Mouse (Mus musculus): Measurements from ENCODE around the gene Snx13.

The Snx13 gene

DNA sequence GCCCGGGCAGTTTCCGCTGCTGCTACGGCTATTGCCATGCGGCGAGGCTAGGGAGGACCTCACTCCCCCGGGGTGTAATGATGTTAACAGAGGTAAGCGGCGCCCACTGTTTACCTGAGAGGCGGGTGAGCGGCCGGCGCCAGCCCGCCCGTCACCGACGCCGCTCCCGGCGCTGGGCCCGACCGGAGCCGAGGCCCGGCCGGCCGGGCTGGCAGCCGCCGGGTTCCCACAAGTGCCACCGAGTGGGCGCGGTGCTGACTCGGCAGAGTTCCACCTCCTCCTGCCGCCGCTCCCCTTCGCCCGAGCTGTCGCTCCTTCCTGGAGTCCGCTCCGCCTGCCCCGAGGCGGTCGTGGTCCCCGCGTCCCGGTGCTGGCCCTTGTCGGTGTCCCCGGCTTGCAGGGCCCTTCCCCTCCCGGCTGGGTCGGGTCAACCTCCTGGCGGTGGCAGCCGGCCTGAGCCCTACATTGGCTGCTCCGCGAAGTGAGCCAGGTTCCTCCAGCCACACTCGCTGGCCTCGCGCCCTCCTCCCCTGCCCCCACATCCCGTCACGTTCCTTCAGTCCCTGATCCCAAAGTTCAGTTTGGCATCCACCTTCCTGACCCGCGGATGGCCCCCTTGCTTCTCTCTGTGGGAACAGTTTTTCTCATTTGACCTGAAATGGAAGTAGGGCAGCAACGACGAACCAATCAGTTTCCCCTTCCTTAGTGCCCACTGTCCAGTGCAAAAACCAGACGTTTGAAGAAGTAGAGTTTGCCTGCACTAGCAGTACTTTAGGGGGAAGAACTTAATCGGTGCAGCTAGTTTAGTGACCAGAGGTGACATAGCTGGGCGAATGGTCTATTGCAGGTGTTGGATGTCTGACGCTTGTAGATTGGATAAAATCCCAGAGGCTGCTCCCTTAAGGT is 587 bp downstream of the Snx13 start:
- peak; percentile 78 to 90 for DNase-seq

DNA sequence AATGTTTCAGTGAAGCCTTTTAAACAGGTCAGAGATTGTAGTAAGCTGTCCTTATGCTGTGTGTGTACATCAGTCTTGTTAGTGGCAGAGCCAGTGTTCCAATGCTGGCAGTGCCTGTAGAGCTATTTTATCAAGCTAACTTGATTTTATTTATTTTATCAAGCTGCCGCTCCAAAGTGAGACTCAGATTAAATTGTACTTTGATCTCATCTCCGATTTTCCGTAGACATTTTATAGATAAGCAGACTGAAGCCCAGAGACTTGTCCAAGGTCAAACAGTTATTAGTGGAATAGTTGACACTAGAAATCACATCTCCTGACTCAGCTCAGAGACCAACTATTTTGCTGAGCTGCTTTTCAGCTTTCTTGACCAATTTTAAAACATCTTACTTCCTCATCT is 1.9 kb downstream of the Snx13 start:
- DNase-seq = no peak

DNA sequence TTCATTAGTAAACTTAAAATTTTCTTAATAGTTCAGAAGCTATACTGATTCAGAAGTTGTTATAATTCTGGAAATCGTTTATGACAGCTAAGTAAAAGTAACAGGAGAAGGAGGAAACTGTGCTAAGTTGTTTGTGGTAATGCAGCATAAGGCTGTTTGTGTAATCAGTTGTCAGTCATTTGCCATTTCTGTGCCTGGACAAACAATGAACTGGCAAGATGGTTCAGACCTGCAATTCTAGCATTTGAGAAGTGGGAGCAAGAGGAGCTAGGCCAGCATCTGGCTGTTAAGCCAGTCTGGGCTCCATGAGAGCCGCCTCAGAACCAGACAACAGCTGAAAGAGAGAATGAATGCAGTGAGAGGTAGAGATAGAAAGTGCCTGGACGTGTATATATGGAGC is 3.5 kb downstream of the Snx13 start:
- DNase-seq = no peak

DNA sequence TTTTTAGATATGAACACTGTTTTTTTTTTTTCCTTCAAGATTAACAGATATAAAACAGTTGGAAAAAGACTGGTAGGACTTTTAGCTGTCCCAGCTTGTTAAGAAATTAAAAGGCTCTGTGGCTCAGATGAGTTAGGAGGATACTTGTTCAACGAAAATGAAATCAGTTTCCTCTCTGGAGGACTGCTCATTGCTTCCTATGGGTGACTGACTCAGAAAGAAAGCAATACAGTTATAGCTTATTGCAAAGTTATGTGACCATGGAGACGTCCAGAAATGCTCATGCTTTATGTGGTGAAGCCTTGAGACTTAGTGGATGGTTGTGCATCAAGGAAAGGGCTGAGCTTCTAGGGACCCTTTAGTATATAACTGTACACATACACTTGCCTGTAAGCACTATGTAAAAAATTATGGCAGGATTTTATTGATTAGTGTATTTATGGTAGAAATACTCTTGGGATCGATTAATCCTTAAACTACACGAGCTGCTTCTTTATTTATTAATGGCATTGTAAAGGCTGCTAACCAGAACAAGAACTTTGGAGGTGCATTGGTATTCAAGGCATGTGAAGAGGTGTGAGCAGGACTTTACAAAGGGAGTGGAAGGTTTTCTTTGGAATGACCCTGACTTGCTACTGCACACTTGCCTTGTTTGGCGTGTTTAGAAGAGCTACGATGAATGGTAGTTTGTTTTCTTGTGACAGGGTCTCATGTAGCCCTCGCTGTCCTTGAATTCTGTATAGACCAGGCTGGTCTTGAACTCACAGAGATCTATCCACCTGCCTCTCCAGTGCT is 4.2 kb downstream of the Snx13 start:
- no peak for DNase-seq

DNA sequence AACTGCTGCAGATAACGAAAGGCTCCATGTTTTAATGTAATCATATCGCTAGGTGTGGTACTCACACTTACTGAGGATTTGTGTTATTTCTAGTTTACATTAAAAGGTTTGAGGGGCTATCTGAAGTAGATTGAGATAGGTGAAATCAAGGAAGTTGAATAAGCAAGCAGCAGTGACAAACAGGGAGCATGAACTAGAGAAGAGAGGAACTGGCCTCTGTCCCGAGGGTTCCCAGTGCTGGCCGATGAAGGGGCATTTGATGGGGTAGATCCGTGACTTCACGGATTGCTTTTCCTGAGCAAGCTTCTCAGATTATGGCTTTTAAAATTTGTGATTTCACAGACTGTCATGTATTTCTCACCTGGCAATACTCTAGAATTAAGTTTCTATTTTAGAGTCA is 7.4 kb downstream of the Snx13 start:
- no peak for DNase-seq

DNA sequence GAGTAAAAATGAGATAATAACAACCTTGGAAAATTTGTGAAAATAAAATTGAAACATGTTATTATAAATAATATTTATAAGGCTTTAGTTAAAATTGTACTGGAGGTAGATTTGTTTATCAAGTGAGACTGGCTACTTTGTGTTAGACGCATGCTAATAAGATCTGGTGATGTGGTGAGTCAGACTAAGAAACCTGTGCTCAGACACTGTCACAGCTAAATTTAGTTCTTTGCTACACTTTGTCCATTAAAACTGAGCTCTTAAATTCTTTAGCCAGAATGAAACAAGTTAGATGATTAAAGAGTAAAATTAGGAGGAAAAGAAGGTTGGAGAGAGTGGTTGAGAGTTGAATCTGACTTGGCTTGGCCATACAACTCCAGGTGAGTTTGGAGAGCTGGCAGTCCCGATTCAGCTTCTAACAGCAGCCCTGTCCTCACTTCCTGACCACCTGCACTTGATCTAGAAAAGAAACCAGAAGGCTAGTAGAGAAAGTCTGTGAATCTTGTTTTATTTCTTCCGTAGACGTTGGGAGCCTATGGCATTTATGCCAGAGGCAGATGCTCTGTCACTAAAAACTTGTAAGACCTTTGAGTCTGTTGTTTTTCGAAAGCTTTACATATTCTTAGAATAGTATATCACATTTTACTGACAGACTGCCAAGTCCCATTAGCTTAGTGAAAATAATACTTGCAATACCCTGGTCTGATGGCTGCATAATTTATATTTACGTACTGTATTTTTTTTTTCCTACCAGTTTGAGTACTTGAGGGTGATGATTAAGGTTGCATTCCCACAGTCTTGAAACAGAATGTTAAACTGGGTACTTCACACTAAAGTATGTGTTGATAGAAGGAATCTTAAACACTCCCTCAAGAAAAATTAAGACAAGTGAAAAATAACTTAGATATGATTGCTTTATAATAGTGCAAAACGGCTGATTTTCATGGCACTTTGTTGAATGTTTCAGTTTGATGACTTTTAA is 8.4 kb downstream of the Snx13 start:
- DNase-seq = no peak

DNA sequence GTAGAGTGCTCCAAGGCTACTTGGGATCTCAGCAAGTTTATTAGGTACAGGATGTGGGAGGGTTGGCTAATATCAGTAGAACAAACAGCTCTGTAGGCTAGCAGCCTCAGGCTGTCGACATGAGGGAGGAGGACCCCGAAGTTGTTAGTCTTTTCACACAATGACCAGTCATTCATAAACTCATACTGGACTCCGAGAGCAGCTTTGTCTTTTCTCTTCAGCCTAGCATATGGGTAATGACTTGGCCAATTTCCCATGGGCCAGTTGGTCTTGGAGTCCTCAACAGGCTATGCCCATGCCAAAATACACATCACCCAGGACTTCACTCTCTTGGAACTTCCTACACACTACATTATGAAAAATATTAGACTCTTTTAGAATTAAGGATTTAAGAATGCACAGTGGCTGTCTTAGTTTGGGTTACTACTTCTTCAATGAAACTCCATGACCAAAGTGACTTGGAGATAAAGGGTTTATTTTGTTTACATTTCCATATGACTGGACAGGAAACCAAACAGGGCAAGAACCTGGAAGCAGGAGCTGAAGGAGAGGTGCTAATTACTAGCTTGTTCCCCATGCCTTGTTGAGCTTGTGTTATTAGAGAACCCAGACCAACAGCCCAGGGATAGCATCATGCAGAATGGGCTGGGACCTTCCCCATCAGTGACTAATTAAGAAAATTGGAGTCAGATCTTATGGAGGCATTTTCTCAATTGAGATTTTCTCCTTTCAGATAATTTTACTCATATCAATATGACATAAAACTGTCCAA is 16.9 kb downstream of the Snx13 start:
- peak in 1 of 2 experiments; percentile 5 for DNase-seq

DNA sequence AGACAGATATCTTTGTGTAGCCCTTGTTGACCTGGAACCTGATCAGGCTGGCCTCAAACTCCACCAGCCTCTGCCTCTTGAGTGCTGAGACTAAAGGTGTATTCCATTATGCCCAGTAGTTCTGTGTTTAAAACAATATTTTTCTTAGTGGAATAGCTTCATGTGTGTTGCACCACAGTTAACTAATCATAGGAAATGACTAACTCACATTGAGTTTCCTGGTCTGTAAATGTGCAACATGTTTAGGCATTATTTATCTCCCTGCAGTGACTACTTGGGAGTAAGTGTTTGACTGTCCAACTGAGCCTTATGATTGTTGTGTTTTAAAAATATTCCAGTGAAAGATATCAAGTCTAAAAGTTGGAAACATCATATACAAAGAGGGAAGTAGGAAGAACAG is 20.6 kb downstream of the Snx13 start:
- DNase-seq = no peak

DNA sequence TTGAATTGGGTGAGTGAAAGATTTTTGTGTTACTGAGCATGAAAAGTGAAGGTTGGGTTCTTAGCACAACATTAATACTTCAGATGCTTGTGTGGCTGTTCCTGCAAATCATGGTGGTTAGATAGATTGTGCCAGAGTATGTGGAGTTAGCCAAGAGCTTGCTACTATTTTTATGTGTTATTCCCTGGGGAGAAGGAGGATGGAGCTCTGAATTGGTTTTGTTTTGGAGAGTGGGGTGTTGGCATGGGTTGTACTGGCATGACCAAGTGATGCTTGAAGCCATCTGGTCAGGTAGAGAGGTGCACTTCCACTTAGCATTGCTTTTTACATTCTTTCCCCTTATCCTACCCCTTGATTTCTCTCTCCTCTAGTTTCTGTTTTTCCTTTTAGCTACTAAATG is 24.4 kb downstream of the Snx13 start:
- DNase-seq = no peak

DNA sequence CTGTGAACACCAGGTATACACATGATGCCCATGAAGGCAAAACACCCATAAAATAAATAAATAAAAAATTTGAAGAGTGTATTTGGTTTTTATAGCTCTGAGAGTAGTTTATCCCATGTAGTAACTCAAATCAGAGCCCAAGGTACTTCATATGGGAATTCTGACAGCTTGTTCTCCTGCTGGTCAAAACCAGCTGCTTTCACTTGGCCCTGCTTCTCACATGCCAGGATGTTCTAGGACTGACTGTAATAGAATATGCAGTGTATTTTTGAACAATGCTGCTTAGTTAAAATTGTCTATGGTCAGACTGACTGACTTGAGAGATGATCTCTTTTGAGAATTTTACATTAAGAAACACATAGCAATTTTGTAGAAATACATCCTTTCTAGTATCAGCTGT is 25.2 kb downstream of the Snx13 start:
- no peak for DNase-seq

DNA sequence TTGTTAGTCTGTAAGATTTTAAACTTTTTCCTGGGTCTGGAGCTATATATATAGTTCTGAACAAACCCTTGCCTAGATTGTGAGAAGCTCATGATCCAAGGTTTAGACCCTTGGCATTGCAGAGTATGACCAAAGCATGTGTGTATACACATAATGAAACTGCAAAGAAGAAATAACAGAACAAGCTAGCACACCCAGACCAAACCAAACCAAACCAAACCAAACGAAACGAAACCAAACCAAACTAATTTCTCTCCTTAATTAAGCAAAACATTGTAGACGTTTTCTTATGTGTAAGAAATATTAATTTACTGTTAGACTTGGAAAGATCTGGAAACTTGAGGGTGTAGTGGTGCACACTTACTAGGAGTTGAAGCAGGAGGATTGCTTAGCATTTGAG is 29.0 kb downstream of the Snx13 start:
- no peak for DNase-seq

DNA sequence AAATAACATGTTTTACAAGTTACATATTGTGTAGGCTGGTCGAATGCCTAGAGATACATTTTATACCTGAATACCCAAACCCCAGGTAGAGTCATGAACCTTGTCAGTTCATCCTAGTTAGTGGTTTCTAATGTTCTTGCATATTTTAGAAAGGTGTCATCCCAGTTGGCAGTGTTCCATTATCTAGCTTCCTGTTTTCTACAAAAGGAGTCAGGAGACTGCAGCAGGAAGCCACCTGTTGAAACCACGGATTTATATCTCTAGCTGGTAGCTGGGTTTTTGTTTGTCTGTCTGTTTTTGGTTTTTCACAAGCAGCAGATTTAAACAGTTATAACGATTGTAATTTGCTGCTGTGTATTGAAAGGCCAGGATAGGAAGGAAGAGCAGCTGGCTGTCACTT is 76.6 kb downstream of the Snx13 start:
- no peak for DNase-seq

DNA sequence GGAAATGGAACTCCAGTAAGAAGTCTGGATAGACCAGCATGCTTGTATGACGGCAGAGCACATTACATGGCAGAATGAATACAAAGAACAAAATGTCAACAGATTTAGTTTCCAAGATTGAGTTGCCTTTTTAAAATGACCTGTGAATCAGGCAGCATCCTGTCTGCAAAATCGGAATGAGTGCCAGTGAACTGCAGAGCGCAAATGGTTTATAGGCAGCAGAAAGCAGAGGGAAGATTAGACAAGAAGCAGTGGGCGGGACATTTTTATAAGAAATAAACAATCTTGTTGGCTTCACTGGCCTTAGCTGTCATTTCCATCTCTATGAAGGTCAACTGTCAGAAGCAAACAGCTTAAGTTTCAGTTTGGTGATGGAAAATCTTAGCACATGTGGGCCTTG is 106.2 kb downstream of the Snx13 start:
- DNase-seq = no peak

DNA sequence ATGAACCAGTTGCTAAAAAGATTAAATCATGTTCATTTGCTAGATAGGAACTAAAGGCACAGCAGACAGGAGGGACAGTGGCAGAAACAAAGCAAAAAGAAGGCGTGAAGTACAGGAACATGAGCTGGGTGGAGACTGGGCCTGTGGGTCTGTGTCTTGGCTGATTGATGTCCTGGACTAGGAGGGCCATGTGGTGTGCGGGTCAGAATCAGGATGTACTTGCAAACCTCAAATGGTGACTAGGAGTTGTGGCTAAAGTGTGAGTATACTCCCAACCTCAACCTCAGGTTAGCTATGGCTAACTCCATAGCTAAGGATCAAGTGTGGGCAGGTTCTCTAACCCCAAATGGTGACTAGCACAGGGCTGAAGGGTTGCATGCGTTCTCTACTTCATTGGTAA is 107.2 kb downstream of the Snx13 start:
- DNase-seq = no peak

DNA sequence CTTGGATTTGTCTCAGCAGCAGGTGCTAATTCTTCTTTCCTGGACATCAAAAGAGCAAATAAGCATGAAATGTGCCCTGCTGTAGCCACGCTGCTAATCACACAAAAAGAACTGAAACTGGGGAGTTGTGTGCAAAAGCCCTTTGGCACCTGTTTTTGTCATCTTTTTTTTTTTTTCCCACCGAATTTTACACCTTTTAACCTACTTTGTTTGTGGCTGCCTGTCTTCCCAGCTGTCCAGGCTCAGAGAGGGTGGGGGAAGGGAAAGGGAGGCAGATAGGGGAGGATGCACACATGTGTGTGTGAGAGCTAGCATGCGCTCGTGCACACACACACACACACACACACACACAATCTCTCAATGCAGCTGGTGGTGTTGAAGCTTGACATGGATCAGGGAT is 110.3 kb downstream of the Snx13 start:
- DNase-seq = no peak

DNA sequence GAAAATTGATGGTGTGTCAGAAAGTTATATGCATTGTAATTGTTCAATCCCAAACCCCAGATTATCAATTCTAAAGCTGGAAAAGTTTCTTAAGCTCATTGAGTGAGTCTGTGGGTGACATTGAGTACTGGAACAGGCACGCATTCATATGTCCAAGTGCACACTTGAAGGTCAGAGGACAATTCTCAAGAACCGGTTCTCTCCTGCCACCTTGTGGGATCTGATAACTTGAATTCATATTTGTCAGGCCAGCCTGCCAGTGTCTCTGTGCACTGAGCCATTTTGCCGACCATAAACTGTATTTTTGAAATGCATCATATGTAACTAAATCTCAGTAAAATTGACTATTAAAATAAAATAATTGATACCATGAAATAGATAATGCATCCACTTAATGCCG is 114.7 kb downstream of the Snx13 start:
- DNase-seq = no peak

DNA sequence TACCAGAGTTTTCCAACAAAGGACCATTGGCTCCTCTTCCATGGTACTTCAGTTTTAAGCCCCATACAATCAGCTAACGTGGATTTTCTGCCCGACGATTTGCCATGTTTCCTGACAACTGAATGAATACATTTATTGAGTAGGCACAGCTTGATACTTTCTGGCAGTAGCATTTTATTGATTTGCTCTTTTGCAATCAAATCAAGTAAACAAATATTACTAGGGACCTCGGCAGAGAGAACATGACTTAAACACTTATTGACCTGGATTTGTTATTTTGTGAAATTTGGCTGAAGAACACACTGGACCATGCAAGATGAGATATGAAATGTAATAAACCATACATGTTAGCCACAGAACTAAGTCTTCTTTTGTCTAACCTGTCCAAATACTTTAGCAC is 123.3 kb downstream of the Snx13 start:
- DNase-seq = no peak

DNA sequence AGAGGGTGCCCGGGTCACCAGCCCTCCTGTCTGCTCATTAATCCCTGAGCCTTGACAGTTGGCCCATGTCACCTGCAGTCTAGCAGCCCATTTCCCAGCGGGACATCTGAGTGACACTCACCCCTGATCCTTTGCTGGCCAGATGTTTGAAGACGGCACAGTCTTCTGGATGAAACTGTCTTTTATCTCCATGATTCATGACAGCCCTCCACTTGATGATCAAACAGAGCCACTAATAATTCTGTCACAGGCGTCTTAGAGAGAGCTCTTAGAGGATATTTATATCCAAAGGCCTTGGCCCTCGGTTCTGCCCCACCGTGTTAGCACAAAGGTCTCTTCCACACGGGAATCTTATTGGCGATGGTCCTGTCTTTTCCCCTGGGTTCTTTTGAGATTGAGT is 129.0 kb downstream of the Snx13 start:
- DNase-seq = no peak

DNA sequence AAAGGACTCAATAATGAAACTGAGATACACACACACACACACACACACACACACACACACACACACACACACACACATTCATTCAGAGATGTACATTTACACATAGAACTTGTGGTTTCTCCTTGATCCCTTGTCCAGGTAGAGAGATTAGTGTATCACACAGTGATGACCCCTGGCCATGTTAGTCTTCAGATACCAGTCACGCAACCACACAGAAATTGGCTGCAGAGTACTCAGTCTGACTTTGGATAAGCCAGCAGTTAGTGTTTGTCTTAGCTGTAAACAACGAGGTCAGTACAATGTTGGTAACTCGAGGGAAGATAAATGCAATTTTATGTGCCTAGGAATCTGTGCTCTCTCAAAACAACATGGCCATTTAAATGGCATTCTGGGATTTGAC is 129.6 kb downstream of the Snx13 start:
- DNase-seq = no peak

DNA sequence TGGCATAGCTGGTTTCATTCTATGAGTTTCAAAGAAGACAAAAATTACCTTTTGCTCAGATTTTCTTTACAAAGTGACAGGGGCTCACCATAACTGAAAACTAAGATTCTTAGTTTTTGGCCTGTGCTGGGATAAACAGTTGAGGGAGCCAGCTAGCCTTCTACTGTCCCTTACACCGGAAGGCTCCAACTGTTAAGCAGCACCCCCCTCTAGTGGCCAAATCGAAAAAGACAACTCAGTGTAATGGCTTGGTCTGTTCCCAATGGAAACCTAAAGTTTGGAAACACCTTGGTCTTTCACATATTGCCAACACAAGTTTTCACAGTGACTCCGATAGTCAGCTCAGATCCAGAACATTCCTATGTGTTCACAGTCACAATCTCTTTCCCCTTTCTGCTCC is 135.7 kb downstream of the Snx13 start:
- DNase-seq = peak; percentile 70 to 91

DNA sequence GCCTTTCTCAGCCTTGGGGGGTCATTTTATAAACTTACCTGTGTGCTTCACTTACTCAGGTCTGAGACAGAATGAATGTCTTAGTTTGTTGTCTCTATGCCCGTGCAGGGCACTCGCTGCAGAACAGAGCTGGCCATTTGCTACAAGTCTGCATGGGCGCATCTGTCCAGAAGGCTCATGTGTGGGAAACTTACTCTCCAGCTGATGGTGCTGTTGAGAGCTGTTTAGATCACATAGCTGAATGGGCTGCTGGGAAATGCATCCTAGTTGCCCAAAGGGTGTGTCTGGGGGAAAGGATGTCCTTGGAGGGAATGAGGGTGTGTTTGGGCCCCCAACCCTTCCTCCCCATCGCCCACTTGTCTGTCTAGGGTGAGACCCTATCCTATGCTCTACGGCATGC is 137.3 kb downstream of the Snx13 start:
- DNase-seq = no peak
